Mouse (Mus musculus): ENCODE results near the gene Bmpr1b.

Gene Bmpr1b

GRCm38 (mm10) chr3:141897698-141898097, 271.5 kb downstream of the Bmpr1b start:
- no peak for DNase-seq

- DNase-seq: no peak
These were observed 272.2 kb downstream of the Bmpr1b start for GRCm38 (mm10) chr3:141896870-141897554.

- no peak for DNase-seq
These were observed 274.1 kb downstream of the Bmpr1b start for GRCm38 (mm10) chr3:141895096-141895495.

GRCm38 (mm10) chr3:141890668-141891067, 278.6 kb downstream of the Bmpr1b start:
- DNase-seq: no peak

GRCm38 (mm10) chr3:141887476-141888274, 281.6 kb downstream of the Bmpr1b start:
- DNase-seq: no peak

GRCm38 (mm10) chr3:141884190-141884589, 285.0 kb downstream of the Bmpr1b start:
- DNase-seq: no peak

GRCm38 (mm10) chr3:141882496-141882895, 286.7 kb downstream of the Bmpr1b start:
- no peak for DNase-seq

GRCm38 (mm10) chr3:141872337-141873042, 296.7 kb downstream of the Bmpr1b start:
- DNase-seq: no peak

GRCm38 (mm10) chr3:141871805-141872204, 297.4 kb downstream of the Bmpr1b start:
- no peak for DNase-seq

GRCm38 (mm10) chr3:141862816-141863461, 306.3 kb downstream of the Bmpr1b start:
- DNase-seq: peak; percentile 43

- DNase-seq: no peak
These were observed 312.1 kb downstream of the Bmpr1b start for GRCm38 (mm10) chr3:141857123-141857522.

GRCm38 (mm10) chr3:141854339-141854738, 314.9 kb downstream of the Bmpr1b start:
- no peak for DNase-seq

GRCm38 (mm10) chr3:141850141-141850540, 319.1 kb downstream of the Bmpr1b start:
- DNase-seq: no peak

GRCm38 (mm10) chr3:141849206-141849605, 320.0 kb downstream of the Bmpr1b start:
- no peak for DNase-seq

- no peak for DNase-seq
These were observed 330.4 kb downstream of the Bmpr1b start for GRCm38 (mm10) chr3:141838864-141839263.

GRCm38 (mm10) chr3:141831135-141831534, 338.1 kb downstream of the Bmpr1b start:
- peak; percentile 71 for DNase-seq

GRCm38 (mm10) chr3:141828301-141828700, 340.9 kb downstream of the Bmpr1b start:
- peak; percentile 22 for DNase-seq

- DNase-seq: no peak
These were observed 349.8 kb downstream of the Bmpr1b start for GRCm38 (mm10) chr3:141819331-141819941.

- DNase-seq: no peak
These were observed 350.5 kb downstream of the Bmpr1b start for GRCm38 (mm10) chr3:141818615-141819312.

- DNase-seq: no peak
These were observed 354.4 kb downstream of the Bmpr1b start for GRCm38 (mm10) chr3:141814776-141815175.

- no peak for DNase-seq
These were observed 357.9 kb downstream of the Bmpr1b start for GRCm38 (mm10) chr3:141811348-141811747.

- no peak for DNase-seq
These were observed 358.3 kb downstream of the Bmpr1b start for GRCm38 (mm10) chr3:141810944-141811343.
